Mouse (Mus musculus) CH12.LX (cell line): ENCODE measurements around the gene Rec114.

Experiments
- CTCF ChIP-seq, 2 experiments: IDR thresholded peaks in 1 of 2; conservative IDR thresholded peaks in 1 of 2; 2 replicates each; pipeline ENCODE4 v1.5.1; 2011 to 2012; ENCODE audit warnings: low read depth in 2 of 2, low read length in 2 of 2, improper control_type of control experiment in 1 of 2, inconsistent platforms in 1 of 2, mild to moderate bottlenecking in 1 of 2, moderate library complexity in 1 of 2
- EP300 ChIP-seq: IDR thresholded peaks from 2 replicates; pipeline ENCODE4 v1.6.1; 2011; ENCODE audit warnings: low read length, improper control_type of control experiment
- MXI1 ChIP-seq: IDR thresholded peaks from 2 replicates; pipeline ENCODE4 v1.6.1; 2011; ENCODE audit warnings: mild to moderate bottlenecking, low read depth, low read length, improper control_type of control experiment
- NRF1 ChIP-seq: IDR thresholded peaks from 2 replicates; pipeline ENCODE4 v1.6.1; 2014; ENCODE audit warnings: low read depth, mild to moderate bottlenecking, inconsistent platforms, low read length, improper control_type of control experiment, moderate library complexity
- POLR2A ChIP-seq: IDR thresholded peaks from 2 replicates; pipeline ENCODE4 v1.6.1; 2011; ENCODE audit warnings: low read depth, mild to moderate bottlenecking, improper control_type of control experiment, low read length
- RAD21 ChIP-seq: IDR thresholded peaks from 2 replicates; pipeline ENCODE4 v1.6.1; 2011; ENCODE audit warnings: low read depth, mild to moderate bottlenecking, low read length, improper control_type of control experiment, moderate library complexity
- RCOR1 ChIP-seq: conservative IDR thresholded peaks from 2 replicates; pipeline ENCODE4 v1.6.1; 2012; ENCODE audit warnings: low read depth, mild to moderate bottlenecking, inconsistent platforms, low read length, improper control_type of control experiment
- TCF12 ChIP-seq: IDR thresholded peaks from 2 replicates; pipeline ENCODE4 v1.6.1; 2014; ENCODE audit warnings: low read depth, mild to moderate bottlenecking, inconsistent platforms, low read length, improper control_type of control experiment

DNA sequence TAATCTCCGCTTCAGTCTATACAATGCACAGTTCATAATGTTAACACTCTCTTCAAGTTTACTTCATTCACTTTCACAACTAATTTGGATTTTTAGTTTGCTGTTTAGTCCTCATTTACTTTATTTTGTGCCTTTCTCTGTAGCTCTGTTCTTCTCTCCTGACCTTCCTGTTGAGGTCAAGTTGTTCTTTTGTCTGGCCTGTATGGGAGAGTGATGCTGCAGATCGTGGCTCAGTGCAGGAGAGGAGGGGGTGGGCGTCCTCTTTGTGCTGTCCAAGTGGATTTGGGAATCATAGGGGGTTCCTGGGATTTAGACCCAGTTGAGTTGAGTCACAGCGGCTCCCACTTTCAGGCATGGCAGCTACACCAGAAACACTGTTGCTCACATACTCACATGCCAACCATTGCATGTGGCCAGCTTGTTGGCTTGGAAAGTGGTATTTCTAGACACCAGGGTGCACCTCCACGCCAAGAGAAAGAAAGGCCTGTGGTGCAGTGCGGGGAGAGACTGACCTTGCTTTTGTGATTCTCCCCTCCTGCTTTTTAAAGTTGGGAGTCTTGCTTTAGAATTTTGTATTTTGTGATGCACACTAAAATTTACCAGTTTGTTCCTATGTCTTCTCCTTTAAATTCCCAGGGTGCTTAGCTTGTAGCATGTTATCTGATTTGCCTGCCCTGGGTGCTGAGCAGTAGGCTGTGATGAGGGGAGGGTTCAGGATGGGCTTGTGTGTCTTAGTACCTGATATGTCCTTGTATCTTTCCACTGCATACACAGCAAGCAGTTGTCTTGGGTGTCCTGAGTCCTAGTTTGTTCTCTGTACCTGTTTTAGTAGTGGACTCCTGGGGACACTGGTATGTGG is 95.1 kb downstream of the Rec114 start:
- no peak for TF ChIP-seq EP300
- TF ChIP-seq CTCF (conservative IDR thresholded peaks at IDR 0.05 in 1 of 2, IDR thresholded peaks at IDR 0.05 in 1 of 2; ENCODE audit: low read depth in 2 of 2, low read length in 2 of 2), result no peak
- TF ChIP-seq RCOR1, result no peak
- no peak for TF ChIP-seq TCF12
- TF ChIP-seq MXI1, result no peak
- no peak for TF ChIP-seq POLR2A
- TF ChIP-seq NRF1, result no peak
- no peak for TF ChIP-seq RAD21
